Mouse (Mus musculus) lung, postnatal 0 days (tissue): ENCODE measurements around the gene Med19.

ENCODE experiments used
- CTCF ChIP-seq: IDR thresholded peaks from 2 replicates; pipeline ENCODE4 v1.5.1; 2016; ENCODE audit warnings: antibody characterized with exemption, mild to moderate bottlenecking
- EP300 ChIP-seq: IDR thresholded peaks from 2 replicates; pipeline ENCODE4 v1.6.1; 2016; ENCODE audit warnings: antibody characterized with exemption, mild to moderate bottlenecking, control low read depth

GRCm38 (mm10) chr2:84660253-84660652 is 17.9 kb upstream of the Med19 start:
- TF ChIP-seq CTCF: peak; percentile 83
- TF ChIP-seq EP300: no peak
